19 mouse cellular contexts compared by ENCODE assay signal in the genomic region with DNA sequence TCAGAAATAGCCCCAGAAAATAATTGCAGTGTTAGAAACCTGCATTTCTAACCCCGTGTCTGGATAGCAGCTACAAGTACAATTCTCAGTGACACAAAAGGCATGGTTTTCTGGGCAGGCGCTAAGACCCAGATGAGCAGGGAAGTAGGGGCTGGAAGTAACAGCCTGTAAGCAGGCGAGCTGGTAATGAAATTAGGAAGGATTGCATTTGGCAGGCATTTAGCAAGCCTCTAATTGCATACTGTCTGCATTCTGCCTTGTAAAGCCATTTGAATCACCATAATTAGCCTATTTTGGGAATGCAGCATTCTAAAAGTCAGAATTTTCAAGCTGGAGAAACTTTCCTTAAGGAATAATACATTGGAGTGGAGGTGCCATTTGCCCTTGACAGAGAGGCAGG. TPM values are rescaled to one million over a fixed set of nuclear protein-coding genes. Genes with fewer than 3 reads are reported as not detected.
A peak's percentile ranks its signal among the peaks of the same experiment; 100 is the strongest.
DNase-seq lines count a peak whose midpoint lies in the region; ATAC-seq lines count a peak whose summit lies in the region.
"Had no signal": no experiment of that assay in that cellular context is flagged by ENCODE, and none has a peak within 500 bp of the region (broad histone marks: within the 10 kb centered on the region; RNA-seq: fewer than 3 reads in every experiment).

No protein-coding gene starts in this region.

- H3K27me3 ChIP-seq in hindbrain, embryonic 16.5 days (replicated peaks; ENCODE audit: control insufficient read depth, insufficient read depth, low read length) = no peaks in the 10 kb centered on the region
- no peaks in the 10 kb centered on the region for H3K27me3 ChIP-seq in hindbrain, embryonic 14.5 days (ENCODE audit: control insufficient read depth, insufficient read depth, low read length)
- H3K27me3 ChIP-seq in neural tube, embryonic 13.5 days = no peaks in the 10 kb centered on the region
- no peaks in the 10 kb centered on the region for H3K27me3 ChIP-seq in forebrain, embryonic 16.5 days (replicated peaks; ENCODE audit: control insufficient read depth, insufficient read depth, low read length)
- H3K27me3 ChIP-seq: embryonic facial prominence, embryonic 12.5 days; hindbrain, embryonic 13.5 days; stomach, embryonic 15.5 days had no signal

- H3K36me3 ChIP-seq in hindbrain, embryonic 16.5 days (ENCODE audit: control insufficient read depth, insufficient read depth, low read length) = no peaks in the 10 kb centered on the region
- H3K36me3 ChIP-seq in hindbrain, embryonic 14.5 days (replicated peaks; ENCODE audit: control insufficient read depth, insufficient read depth) = no peaks in the 10 kb centered on the region
- no peaks in the 10 kb centered on the region for H3K36me3 ChIP-seq in neural tube, embryonic 13.5 days
- H3K36me3 ChIP-seq in forebrain, embryonic 16.5 days (ENCODE audit: control insufficient read depth, insufficient read depth) = no peaks in the 10 kb centered on the region
- H3K36me3 ChIP-seq: embryonic facial prominence, embryonic 12.5 days; hindbrain, embryonic 13.5 days; stomach, embryonic 15.5 days had no signal

- no peak overlapping the region for H3K4me2 ChIP-seq in hindbrain, embryonic 16.5 days (ENCODE audit: low read length)
- H3K4me2 ChIP-seq in hindbrain, embryonic 14.5 days (replicated peaks) = no peak overlapping the region
- H3K4me2 ChIP-seq in neural tube, embryonic 13.5 days = no peak overlapping the region
- H3K4me2 ChIP-seq in forebrain, embryonic 16.5 days (ENCODE audit: low read length) = no peak overlapping the region
- H3K4me2 ChIP-seq: embryonic facial prominence, embryonic 12.5 days; hindbrain, embryonic 13.5 days; stomach, embryonic 15.5 days had no signal

- H3K4me3 ChIP-seq in hindbrain, embryonic 16.5 days (ENCODE audit: low read length) = no peak overlapping the region
- no peak overlapping the region for H3K4me3 ChIP-seq in hindbrain, embryonic 14.5 days (replicated peaks; ENCODE audit: low read length)
- H3K4me3 ChIP-seq in neural tube, embryonic 13.5 days = no peak overlapping the region
- H3K4me3 ChIP-seq in forebrain, embryonic 16.5 days (replicated peaks; ENCODE audit: low read length) = no peak overlapping the region
- H3K4me3 ChIP-seq: embryonic facial prominence, embryonic 12.5 days; heart, adult 2 months; hindbrain, embryonic 13.5 days; stomach, embryonic 15.5 days had no signal

- H3K4me1 ChIP-seq in hindbrain, embryonic 16.5 days (ENCODE audit: control insufficient read depth, insufficient read depth, low read depth, low read length) = no peaks in the 10 kb centered on the region
- no peaks in the 10 kb centered on the region for H3K4me1 ChIP-seq in hindbrain, embryonic 14.5 days (replicated peaks; ENCODE audit: control insufficient read depth, insufficient read depth, low read length)
- H3K4me1 ChIP-seq in neural tube, embryonic 13.5 days (replicated peaks) = peaks cover 8% of the 10 kb centered on the region; the same call in 1 of the 2 replicates
- H3K4me1 ChIP-seq in forebrain, embryonic 16.5 days (replicated peaks; ENCODE audit: control insufficient read depth, insufficient read depth, low read length) = peaks cover 9% of the 10 kb centered on the region; the same call in 1 of the 2 replicates
- H3K4me1 ChIP-seq: stomach, embryonic 15.5 days had no signal

- H3K9ac ChIP-seq in hindbrain, embryonic 16.5 days (ENCODE audit: low read depth, low read length) = no peak overlapping the region
- no peak overlapping the region for H3K9ac ChIP-seq in hindbrain, embryonic 14.5 days
- H3K9ac ChIP-seq in neural tube, embryonic 13.5 days = 0 out of 2 replicates have a peak overlapping the region, but pooled peaks have one; percentile 31
- H3K9ac ChIP-seq in forebrain, embryonic 16.5 days (replicated peaks; ENCODE audit: low read depth, low read length) = no peak overlapping the region
- H3K9ac ChIP-seq: embryonic facial prominence, embryonic 12.5 days; hindbrain, embryonic 13.5 days; liver, postnatal 0 days; stomach, embryonic 15.5 days had no signal

- ATAC-seq in hindbrain, embryonic 16.5 days = 0 out of 2 replicates have a peak, but pooled peaks have one; percentile 50
- ATAC-seq in hindbrain, embryonic 14.5 days (ENCODE audit: low FRiP score) = no peak
- ATAC-seq in neural tube, embryonic 13.5 days (ENCODE audit: low read depth) = no peak
- ATAC-seq in forebrain, embryonic 16.5 days = peak; percentile 92
- ATAC-seq: liver, postnatal 0 days had no signal

- no peak for DNase-seq in hindbrain, embryonic 14.5 days (ENCODE audit: low spot score)
- no peak for DNase-seq in neural tube, embryonic 10.5 days (ENCODE audit: extremely low spot score, low spot score)
- no peak for DNase-seq in urinary bladder, postnatal 14 days (ENCODE audit: low spot score)
- no peak for DNase-seq in T-cell, adult 2 months (ENCODE audit: low spot score)
- DNase-seq: cerebellum, adult 11 months; gastrocnemius, postnatal 10 days; heart, adult 2 months; kidney, adult 18-20 months; kidney, postnatal 10 days; liver; liver, postnatal 0 days; lung, postnatal 36 days had no signal

- 47% methylated on average over 3 of the region's 3 CpGs for WGBS in hindbrain, embryonic 16.5 days
- 61% methylated on average over 3 of the region's 3 CpGs for WGBS in hindbrain, embryonic 14.5 days
- 37% methylated on average over 3 of the region's 3 CpGs for WGBS in neural tube, embryonic 13.5 days
- WGBS in forebrain, embryonic 16.5 days = 13% methylated on average over 3 of the region's 3 CpGs

- no peak overlapping the region for H3K27ac ChIP-seq in hindbrain, embryonic 16.5 days (ENCODE audit: low read depth, low read length)
- no peak overlapping the region; the same call in 1 of the 2 replicates for H3K27ac ChIP-seq in hindbrain, embryonic 14.5 days
- H3K27ac ChIP-seq in neural tube, embryonic 13.5 days (replicated peaks) = no peak overlapping the region; the same call in 1 of the 2 replicates
- H3K27ac ChIP-seq in forebrain, embryonic 16.5 days (ENCODE audit: low read length) = no peak overlapping the region
- H3K27ac ChIP-seq: embryonic facial prominence, embryonic 12.5 days; heart, adult 2 months; hindbrain, embryonic 13.5 days; stomach, embryonic 15.5 days had no signal

- no peaks in the 10 kb centered on the region for H3K9me3 ChIP-seq in hindbrain, embryonic 16.5 days (ENCODE audit: control insufficient read depth, low read length)
- no peaks in the 10 kb centered on the region for H3K9me3 ChIP-seq in hindbrain, embryonic 14.5 days (ENCODE audit: control insufficient read depth, low read length)
- H3K9me3 ChIP-seq in neural tube, embryonic 13.5 days = no peaks in the 10 kb centered on the region
- H3K9me3 ChIP-seq in forebrain, embryonic 16.5 days (ENCODE audit: control insufficient read depth, low read length) = no peaks in the 10 kb centered on the region
- H3K9me3 ChIP-seq: embryonic facial prominence, embryonic 12.5 days; hindbrain, embryonic 13.5 days; stomach, embryonic 15.5 days had no signal

RNA-seq across cellular contexts. Expression of a gene that starts 38.0 kb away (rescaled TPM):
- polyA plus RNA-seq in hindbrain, embryonic 16.5 days (2015; fragmentation: Nextera tagmentation; extraction: Ambion mirVana) = 16.4 and 19.0 TPM in 2 replicates
- 23.1 and 25.0 TPM in 2 replicates for polyA plus RNA-seq in hindbrain, embryonic 14.5 days (2014; fragmentation: Nextera tagmentation; extraction: Ambion mirVana)
- polyA plus RNA-seq in neural tube, embryonic 13.5 days (2015; fragmentation: Nextera tagmentation; extraction: Ambion mirVana) = 20.1 and 22.7 TPM in 2 replicates
- polyA plus RNA-seq in forebrain, embryonic 16.5 days (2015; fragmentation: Nextera tagmentation; extraction: Ambion mirVana) = 24.3 and 27.7 TPM in 2 replicates

RNA-seq across cellular contexts. Expression of a gene that starts 45.0 kb away (rescaled TPM):
- polyA plus RNA-seq in hindbrain, embryonic 16.5 days (2015; fragmentation: Nextera tagmentation; extraction: Ambion mirVana) = 0.55 TPM in 1 of 2 replicates, not detected in the other
- not detected in 2 replicates for polyA plus RNA-seq in hindbrain, embryonic 14.5 days (2014; fragmentation: Nextera tagmentation; extraction: Ambion mirVana)
- not detected in 2 replicates for polyA plus RNA-seq in neural tube, embryonic 13.5 days (2015; fragmentation: Nextera tagmentation; extraction: Ambion mirVana)
- not detected in 2 replicates for polyA plus RNA-seq in forebrain, embryonic 16.5 days (2015; fragmentation: Nextera tagmentation; extraction: Ambion mirVana)
- polyA plus RNA-seq: liver, postnatal 0 days; spleen, adult 2 months had no signal

Comparison
In these comparisons a context has a peak if more than half of its experiments do, and no peak if none do; other contexts are left out.
1. ATAC-seq: peak in hindbrain, embryonic 16.5 days (single experiment) and forebrain, embryonic 16.5 days (single experiment); none in hindbrain, embryonic 14.5 days (single experiment) and neural tube, embryonic 13.5 days (single experiment).